Mouse (Mus musculus): ENCODE results near the gene Cfap77. TPM values are rescaled to one million over a fixed set of nuclear protein-coding genes. Genes with fewer than 3 reads are reported as not detected.

The Cfap77 gene
- total RNA-seq, 1 experiment from 2014 or later, result 0.76 TPM

GRCm38 (mm10) chr2:28903871-28904270, 151.0 kb downstream of the Cfap77 start:
- no peak for DNase-seq

DNA sequence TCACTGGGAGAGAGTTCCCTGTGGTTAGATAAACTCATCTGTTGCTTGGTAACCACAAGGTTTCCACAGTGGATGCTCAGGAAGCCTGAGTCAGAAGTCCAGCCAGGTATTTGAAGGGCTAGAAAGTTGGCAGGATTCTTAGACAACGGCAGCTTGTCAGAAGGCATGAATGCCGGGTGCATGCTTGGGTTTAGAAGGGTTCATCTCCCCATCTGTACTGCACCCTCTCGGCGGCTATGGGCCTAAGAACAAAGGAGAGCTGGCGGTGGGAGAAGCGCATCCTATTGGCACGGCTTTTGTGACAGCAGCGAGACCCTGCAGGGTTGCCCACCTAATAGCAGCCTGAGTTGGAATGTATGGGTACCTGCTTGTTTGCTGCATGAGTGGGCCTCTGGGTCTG, 152.6 kb downstream of the Cfap77 start:
- DNase-seq, result no peak

DNA sequence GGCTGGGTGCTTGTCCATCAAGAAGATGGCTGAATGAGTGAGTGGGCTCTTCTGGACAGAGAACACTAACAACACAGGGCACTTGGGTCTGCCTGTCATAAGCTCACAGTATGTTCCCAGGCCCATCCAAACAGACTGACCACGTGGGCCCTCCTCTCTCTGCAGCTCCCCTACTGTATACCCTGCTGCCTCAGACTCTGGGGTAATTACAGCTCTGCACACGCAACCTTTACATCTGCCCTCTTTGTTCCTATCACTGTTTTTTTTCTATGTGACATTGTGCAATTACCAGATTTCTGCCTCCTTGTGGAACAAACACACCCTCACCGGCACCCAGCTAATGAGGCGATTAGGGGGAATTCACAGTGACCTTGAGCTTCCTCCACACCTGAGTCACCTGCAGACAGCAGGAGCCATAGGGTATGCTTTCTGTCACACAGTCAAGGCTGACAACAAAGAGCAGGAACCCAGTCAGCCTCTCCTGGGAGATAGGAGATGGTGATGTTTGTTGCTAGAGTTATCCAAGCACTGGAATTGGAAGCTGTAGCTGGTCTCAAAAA, 157.4 kb downstream of the Cfap77 start:
- DNase-seq, result no peak

- no peak for DNase-seq
Measured at GRCm38 (mm10) chr2:28895876-28896275, 159.0 kb downstream of the Cfap77 start.

- DNase-seq, result no peak
Measured at GRCm38 (mm10) chr2:28893526-28893925, 161.3 kb downstream of the Cfap77 start.

- DNase-seq, result no peak
Measured at GRCm38 (mm10) chr2:28892796-28893195, 162.1 kb downstream of the Cfap77 start.

GRCm38 (mm10) chr2:28884914-28885313, 170.0 kb downstream of the Cfap77 start:
- no peak for DNase-seq

- DNase-seq, result no peak
Measured at GRCm38 (mm10) chr2:28882826-28883485, 171.9 kb downstream of the Cfap77 start.

GRCm38 (mm10) chr2:28882047-28882446, 172.8 kb downstream of the Cfap77 start:
- DNase-seq, result no peak

GRCm38 (mm10) chr2:28881275-28881674, 173.6 kb downstream of the Cfap77 start:
- DNase-seq, result peak; percentile 24

Other genes starting within 250 kb of the Cfap77 start
- 31.0 and 40.5 TPM in 2 replicates for gene Gtf3c4, start 214.7 kb downstream of the Cfap77 start, total RNA-seq (2021)
- gene Ddx31, start 214.7 kb downstream of the Cfap77 start, total RNA-seq (2021), result 9.8 and 10.6 TPM in 2 replicates
- not detected in 2 replicates for gene Barhl1, start 138.4 kb downstream of the Cfap77 start, total RNA-seq (2021)
- gene Ttf1, start 5.2 kb upstream of the Cfap77 start, total RNA-seq (2021), result 15.2 and 18.5 TPM in 2 replicates
- gene Setx, start 69.1 kb upstream of the Cfap77 start, total RNA-seq (2021), result 43.2 and 43.6 TPM in 2 replicates
- 43.0 and 54.3 TPM in 2 replicates for gene Ntng2, start 197.9 kb upstream of the Cfap77 start, total RNA-seq (2021)

All from adrenal gland, postnatal 25 days (tissue).